Mouse (Mus musculus) liver, adult (tissue): Measurements from ENCODE around the gene Mylk.

Source experiments
- GATA4 ChIP-seq: IDR thresholded peaks from 2 replicates; pipeline ENCODE4 v1.6.1; 2014; ENCODE audit warnings: mild to moderate bottlenecking, low read length; ENCODE audit not compliant: insufficient replicate concordance

The Mylk gene

GRCm38 (mm10) chr16:34963008-34963407 lies 218.0 kb downstream of the Mylk start:
- no peak for TF ChIP-seq GATA4

DNA sequence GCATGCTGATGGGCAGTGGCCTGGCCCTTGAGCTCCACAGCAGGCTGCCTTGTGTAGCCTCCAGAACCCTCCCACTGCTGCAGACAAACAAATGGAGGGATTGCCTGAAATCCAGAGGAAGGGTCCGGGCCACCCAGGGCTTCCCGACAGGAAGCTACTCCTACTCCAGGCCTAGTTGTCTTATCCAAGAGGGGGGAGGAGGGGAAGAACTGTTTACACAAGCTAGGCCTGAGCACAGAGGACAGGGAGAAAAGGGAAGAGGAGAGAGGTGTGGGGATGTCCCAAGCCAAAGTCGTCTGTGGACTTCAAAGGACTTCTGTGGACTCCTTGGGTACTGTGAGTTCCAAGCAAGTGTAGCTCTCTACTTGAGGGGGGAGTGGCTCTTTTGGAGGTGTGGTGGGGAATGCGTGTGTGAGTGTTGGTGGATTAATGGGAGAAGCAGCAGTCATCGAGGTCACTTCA lies 221.6 kb downstream of the Mylk start:
- TF ChIP-seq GATA4: no peak

GRCm38 (mm10) chr16:34967120-34967800 lies 222.2 kb downstream of the Mylk start:
- no peak for TF ChIP-seq GATA4

GRCm38 (mm10) chr16:34968181-34968580 lies 223.2 kb downstream of the Mylk start:
- TF ChIP-seq GATA4: no peak

GRCm38 (mm10) chr16:34972471-34972870 lies 227.5 kb downstream of the Mylk start:
- peak; percentile 34; the same call in 1 of the 2 replicates for TF ChIP-seq GATA4

- no peak for TF ChIP-seq GATA4
Observed at GRCm38 (mm10) chr16:34975544-34975943, 230.5 kb downstream of the Mylk start.

GRCm38 (mm10) chr16:34976630-34977029 lies 231.6 kb downstream of the Mylk start:
- TF ChIP-seq GATA4: no peak

DNA sequence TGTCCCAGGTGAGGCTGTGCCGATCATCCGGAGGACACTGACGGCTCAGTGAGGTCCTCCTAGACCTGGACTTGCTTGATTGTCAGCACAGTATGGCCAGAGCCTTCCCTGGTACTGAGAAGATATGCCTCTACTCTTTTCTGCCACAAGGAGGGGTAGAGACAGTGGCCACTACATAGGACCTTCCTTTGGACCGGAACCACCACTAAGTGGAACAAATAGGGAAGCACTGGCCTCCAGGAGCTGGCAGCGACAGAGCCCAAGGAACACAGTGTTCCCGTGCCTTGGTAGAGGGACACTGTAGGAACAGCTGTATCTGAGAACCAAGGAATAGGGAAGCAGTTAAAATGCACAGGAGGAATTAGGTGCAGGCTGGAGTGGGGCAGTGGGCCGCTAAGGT lies 233.0 kb downstream of the Mylk start:
- no peak for TF ChIP-seq GATA4

DNA sequence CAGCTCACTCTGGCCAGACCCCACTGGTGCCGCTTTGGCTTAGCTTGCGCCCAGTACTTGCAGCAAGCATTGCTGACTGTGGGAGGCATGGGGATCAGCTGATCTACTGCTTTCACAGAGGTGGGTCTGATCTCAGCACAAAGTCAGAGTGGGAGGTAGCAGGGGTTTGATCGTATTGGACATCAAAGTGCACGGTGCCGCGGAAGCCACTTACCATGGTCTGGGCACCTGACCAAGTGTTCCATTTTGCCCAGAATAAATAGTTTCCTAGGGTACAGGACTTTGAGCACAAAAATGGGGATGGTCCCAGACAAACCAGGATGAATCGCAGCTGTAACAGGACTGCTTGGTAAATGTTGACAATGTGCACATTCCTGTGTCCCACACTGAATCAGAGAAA lies 236.0 kb downstream of the Mylk start:
- no peak for TF ChIP-seq GATA4

DNA sequence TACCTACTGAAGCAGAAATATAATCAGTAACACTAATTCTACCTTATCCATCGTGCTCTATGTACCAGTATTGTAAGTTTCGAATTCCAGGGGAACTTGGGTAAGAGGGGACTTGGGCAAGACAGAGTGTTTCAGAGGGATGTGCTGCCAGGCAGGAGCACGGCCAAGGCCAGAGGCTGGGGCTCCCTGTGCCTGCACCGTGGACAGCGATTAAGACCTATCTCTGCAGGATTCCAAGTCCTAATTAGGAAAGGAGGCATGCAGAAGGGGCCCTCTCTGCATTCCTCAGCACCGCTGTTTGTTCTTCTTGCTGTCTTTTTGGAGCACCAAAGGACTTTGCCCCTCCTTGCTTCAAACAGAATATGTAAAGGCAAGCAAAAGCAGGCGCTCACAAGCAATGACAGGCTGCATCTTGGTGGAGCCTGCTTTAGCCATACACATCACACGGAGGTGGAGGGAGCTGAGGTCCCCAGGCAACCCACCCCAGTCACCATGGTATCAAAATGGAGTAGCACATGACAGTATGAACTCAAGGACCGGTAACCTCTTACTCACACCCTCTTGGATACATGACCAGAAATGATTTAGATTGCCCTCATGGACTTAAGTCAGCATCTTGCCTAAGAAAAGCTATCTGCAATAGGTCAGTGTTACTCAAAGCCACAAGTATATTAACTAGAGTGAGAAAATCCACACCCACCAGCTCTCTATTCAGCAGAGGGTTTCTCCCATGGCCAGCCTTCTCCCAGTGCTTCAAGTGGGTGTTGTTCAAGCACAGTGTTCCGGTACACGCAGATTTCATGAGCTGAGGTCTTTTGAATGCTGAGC lies 239.4 kb downstream of the Mylk start:
- TF ChIP-seq GATA4: no peak

DNA sequence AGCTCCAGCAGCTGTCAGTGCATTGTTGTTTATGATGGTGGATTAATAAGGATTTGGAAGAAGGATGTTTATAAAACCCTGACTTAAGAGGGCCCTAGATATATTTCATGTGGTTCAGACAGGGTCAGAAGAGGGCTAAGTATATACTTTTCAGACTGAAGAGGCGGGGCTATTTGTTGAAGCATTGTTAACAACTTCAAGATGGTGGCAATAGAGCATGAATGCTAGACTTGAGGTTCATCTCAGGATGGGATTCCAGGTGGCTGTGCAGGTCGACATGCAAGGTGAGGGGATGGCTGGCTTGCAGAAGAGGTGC lies 240.0 kb downstream of the Mylk start:
- TF ChIP-seq GATA4: no peak

GRCm38 (mm10) chr16:34986211-34986825 lies 241.3 kb downstream of the Mylk start:
- no peak for TF ChIP-seq GATA4

DNA sequence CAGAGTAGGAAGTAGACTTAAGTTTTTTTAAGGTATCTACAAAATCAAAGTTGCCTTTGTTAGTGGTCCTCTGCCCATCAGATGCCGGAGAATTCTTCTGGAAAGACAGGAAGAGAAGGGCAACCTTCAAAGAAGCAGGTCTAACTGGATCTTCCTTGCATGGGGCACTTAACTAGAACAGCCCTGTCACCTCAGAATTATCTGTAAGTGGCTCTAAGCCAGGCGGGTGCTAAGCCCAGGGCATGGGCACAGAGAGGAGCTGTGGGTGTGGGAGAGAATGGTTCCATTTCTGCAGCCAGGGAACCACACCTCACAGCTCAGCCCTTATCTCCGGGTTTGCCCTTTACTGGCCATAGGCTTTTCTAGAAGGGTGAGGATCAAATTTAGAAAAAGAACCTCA lies 246.4 kb downstream of the Mylk start:
- TF ChIP-seq GATA4: no peak

DNA sequence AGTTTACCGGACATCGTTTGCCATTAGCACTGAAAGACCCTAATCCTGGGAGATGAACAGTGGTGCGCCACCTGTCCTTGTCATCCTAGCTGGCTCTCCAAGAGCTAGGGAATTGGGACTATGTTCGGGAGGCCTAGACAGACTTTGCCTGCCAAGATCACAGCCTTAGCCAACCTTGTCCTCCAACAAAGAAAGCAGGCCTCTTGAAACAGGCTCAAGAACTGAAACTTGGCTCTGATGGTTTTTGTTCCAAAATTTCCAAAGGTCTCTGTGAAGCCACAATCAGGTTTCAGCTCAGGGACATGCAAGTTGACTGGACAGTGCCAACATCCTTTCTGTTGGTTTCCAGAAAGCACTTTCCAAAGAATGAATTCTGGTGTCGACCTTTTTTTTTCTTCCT lies 247.8 kb downstream of the Mylk start:
- no peak for TF ChIP-seq GATA4

- TF ChIP-seq GATA4: peak; percentile 17; the same call in 1 of the 2 replicates
Observed at GRCm38 (mm10) chr16:34993694-34994330, 248.8 kb downstream of the Mylk start.
